ENCODE assay signal across 20 mouse cellular contexts in genomic region chr3:142436824-142437223, GRCm38 (mm10). TPM values are rescaled to one million over a fixed set of nuclear protein-coding genes. Genes with fewer than 3 reads are reported as not detected.
"Had no signal": no experiment of that assay in that cellular context is flagged by ENCODE, and none has a peak within 500 bp of the region (broad histone marks: within the 10 kb centered on the region; RNA-seq: fewer than 3 reads in every experiment).

No protein-coding gene starts in this region.

- DNase-seq: kidney, adult 9 months; kidney, postnatal 25 days; left cerebral cortex, postnatal 4 days; liver, postnatal 0 days; lung, embryonic 14.5 days; thymus, adult 18-20 months; thymus, postnatal 14 days had no signal

- H3K27ac ChIP-seq: kidney, postnatal 0 days; limb, embryonic 12.5 days; limb, embryonic 15.5 days; liver, embryonic 14.5 days; macrophage; midbrain, embryonic 10.5 days; midbrain, embryonic 13.5 days; neural tube, embryonic 13.5 days had no signal

- H3K9ac ChIP-seq: limb, embryonic 12.5 days; limb, embryonic 15.5 days; liver, embryonic 14.5 days; liver, postnatal 0 days; lung, embryonic 14.5 days; midbrain, embryonic 13.5 days; neural tube, embryonic 13.5 days had no signal

- H3K36me3 ChIP-seq: limb, embryonic 12.5 days; limb, embryonic 15.5 days; midbrain, embryonic 10.5 days; midbrain, embryonic 13.5 days; neural tube, embryonic 13.5 days had no signal

- ATAC-seq: lung, postnatal 0 days; midbrain, embryonic 13.5 days; midbrain, embryonic 16.5 days had no signal

- H3K4me1 ChIP-seq: neural tube, embryonic 13.5 days had no signal

- H3K4me3 ChIP-seq: limb, embryonic 12.5 days; limb, embryonic 15.5 days; megakaryocyte, embryonic 14.5 days; midbrain, embryonic 10.5 days; midbrain, embryonic 13.5 days; myocyte; neural tube, embryonic 13.5 days had no signal

- H3K4me2 ChIP-seq: limb, embryonic 12.5 days; limb, embryonic 15.5 days; liver, embryonic 11.5 days; lung, embryonic 14.5 days; midbrain, embryonic 13.5 days; neural tube, embryonic 13.5 days had no signal

- H3K27me3 ChIP-seq: midbrain, embryonic 13.5 days; neural tube, embryonic 13.5 days had no signal

- H3K9me3 ChIP-seq: limb, embryonic 12.5 days; limb, embryonic 15.5 days; megakaryocyte, embryonic 14.5 days; midbrain, embryonic 10.5 days; midbrain, embryonic 13.5 days; neural tube, embryonic 13.5 days had no signal

RNA-seq across cellular contexts. Expression of gene Gbp5, which starts 57.0 kb away (rescaled TPM):
- polyA plus RNA-seq: limb, embryonic 12.5 days; limb, embryonic 15.5 days; liver, embryonic 11.5 days; midbrain, embryonic 10.5 days; myocyte had no signal
